Mouse (Mus musculus): ENCODE data around the gene Lpin2. TPM values are rescaled to one million over a fixed set of nuclear protein-coding genes. Genes with fewer than 3 reads are reported as not detected.

The Lpin2 gene
- total and polyA plus RNA-seq, 3 experiments, result 22.4 to 32.1 TPM; not detected in 1

DNA sequence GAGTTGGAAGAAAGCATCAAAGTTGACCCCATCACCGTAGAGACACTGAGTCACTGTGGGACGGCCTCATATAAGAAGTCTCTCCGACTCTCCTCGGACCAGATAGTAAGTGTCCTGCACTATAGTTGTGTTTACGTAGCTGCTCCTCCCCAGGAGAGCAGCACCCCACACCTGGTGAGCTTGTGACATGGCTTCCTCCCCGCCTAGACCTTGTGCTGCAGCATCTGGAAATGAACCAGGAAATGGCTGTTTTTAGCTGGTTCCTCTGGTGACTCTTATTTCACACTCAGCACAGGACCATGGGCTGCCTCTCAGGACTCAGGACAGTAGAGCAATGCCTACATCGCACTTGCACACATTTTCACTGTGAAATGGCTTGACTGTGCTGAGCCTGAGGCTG is 60.3 kb downstream of the Lpin2 start:
- peaks cover 23 to 28% of the 10 kb centered on the region in 2 experiments for H3K36me3 ChIP-seq (ENCODE audit: control insufficient read depth in 1 of 2, insufficient read depth in 2 of 2, low read length in 2 of 2)
- TF ChIP-seq MAX (IDR thresholded peaks at IDR 0.05; ENCODE audit: low read length) (no peak), MAFK (IDR thresholded peaks at IDR 0.05; ENCODE audit: borderline replicate concordance, low read depth, low read length) (no peak), NELFE (IDR thresholded peaks at IDR 0.05; ENCODE audit: low read depth, low read length) (no peak), MXI1 (IDR thresholded peaks at IDR 0.05; ENCODE audit: low read depth, low read length) (no peak), BHLHE40 (IDR thresholded peaks at IDR 0.05; ENCODE audit: borderline replicate concordance, low read depth, low read length) (no peak), EP300 (IDR thresholded peaks at IDR 0.05; ENCODE audit: low read depth in 1 of 2, low read length in 2 of 2) (no peak), POLR2AphosphoS2 (IDR thresholded peaks at IDR 0.05; ENCODE audit: low read length) (no peak), USF1 (IDR thresholded peaks at IDR 0.05; ENCODE audit: low read depth, low read length) (no peak), TBP (IDR thresholded peaks at IDR 0.05; ENCODE audit: low read depth, low read length) (no peak), ELF1 (IDR thresholded peaks at IDR 0.05; ENCODE audit: low read depth, low read length) (no peak), UBTF (IDR thresholded peaks at IDR 0.05; ENCODE audit: borderline replicate concordance, insufficient read depth, low read depth, low read length) (no peak), CHD1 (IDR thresholded peaks at IDR 0.05; ENCODE audit: low read depth, low read length) (no peak), POLR2A (IDR thresholded peaks at IDR 0.05; ENCODE audit: control insufficient read depth in 1 of 2, insufficient read depth in 1 of 2, low read depth in 1 of 2, low read length in 2 of 2, poor library complexity in 1 of 2) (no peak), USF2 (IDR thresholded peaks at IDR 0.05; ENCODE audit: borderline replicate concordance in 1 of 2, insufficient read depth in 1 of 2, low read depth in 1 of 2, low read length in 2 of 2) (no peak), KAT2A (conservative IDR thresholded peaks at IDR 0.05; ENCODE audit: low read depth, low read length) (no peak), ZC3H11A (IDR thresholded peaks at IDR 0.05; ENCODE audit: low read depth, low read length) (no peak), NRF1 (IDR thresholded peaks at IDR 0.05; ENCODE audit: insufficient read depth, low read depth, low read length, poor library complexity, severe bottlenecking) (no peak)
- H3K4me3 ChIP-seq (ENCODE audit: control insufficient read depth in 1 of 2, insufficient read depth in 1 of 2, low read depth in 2 of 2, low read length in 2 of 2), result no peak overlapping the region
- H3K9me3 ChIP-seq (replicated peaks; ENCODE audit: insufficient read depth, low read length), result no peaks in the 10 kb centered on the region
- H3K4me1 ChIP-seq (ENCODE audit: control insufficient read depth in 1 of 2, insufficient read depth in 2 of 2, low read length in 2 of 2), result peaks cover 9 to 22% of the 10 kb centered on the region in 2 experiments
- no peak for DNase-seq (ENCODE audit: low read depth, low spot score)
- no peak overlapping the region for H3K9ac ChIP-seq (ENCODE audit: control insufficient read depth, low read depth, low read length, poor library complexity, severe bottlenecking)
- no peaks in the 10 kb centered on the region for H3K79me2 ChIP-seq (ENCODE audit: control insufficient read depth, insufficient read depth, low read length, poor library complexity)
- H3K27me3 ChIP-seq (ENCODE audit: control insufficient read depth in 1 of 2, insufficient read depth in 2 of 2, low read length in 2 of 2), result no peaks in the 10 kb centered on the region
- no peak overlapping the region for H3K27ac ChIP-seq (ENCODE audit: control insufficient read depth, low read depth, low read length)

- H3K4me1 ChIP-seq (ENCODE audit: control insufficient read depth in 1 of 2, insufficient read depth in 2 of 2, low read length in 2 of 2), result no peaks in the 10 kb centered on the region
- H3K79me2 ChIP-seq (ENCODE audit: control insufficient read depth, insufficient read depth, low read length, poor library complexity), result no peaks in the 10 kb centered on the region
- no peak overlapping the region for H3K9ac ChIP-seq (ENCODE audit: control insufficient read depth, low read depth, low read length, poor library complexity, severe bottlenecking)
- no peak for DNase-seq (ENCODE audit: low read depth, low spot score)
- H3K9me3 ChIP-seq (replicated peaks; ENCODE audit: insufficient read depth, low read length), result no peaks in the 10 kb centered on the region
- H3K4me3 ChIP-seq (ENCODE audit: control insufficient read depth in 1 of 2, insufficient read depth in 1 of 2, low read depth in 2 of 2, low read length in 2 of 2), result no peak overlapping the region
- no peak overlapping the region for H3K27ac ChIP-seq (ENCODE audit: control insufficient read depth, low read depth, low read length)
- TF ChIP-seq POLR2AphosphoS5 (IDR thresholded peaks at IDR 0.05; ENCODE audit: borderline replicate concordance, low read depth, low read length), result no peak
- no peak for TF ChIP-seq GABPA (IDR thresholded peaks at IDR 0.05; ENCODE audit: low read depth, low read length)
- no peak for TF ChIP-seq NRF1 (IDR thresholded peaks at IDR 0.05; ENCODE audit: insufficient read depth, low read depth, low read length, poor library complexity, severe bottlenecking)
- TF ChIP-seq POLR2A (IDR thresholded peaks at IDR 0.05; ENCODE audit: control insufficient read depth in 1 of 2, insufficient read depth in 1 of 2, low read depth in 1 of 2, low read length in 2 of 2, poor library complexity in 1 of 2), result no peak
- TF ChIP-seq MAZ (IDR thresholded peaks at IDR 0.05; ENCODE audit: low read depth, low read length), result no peak
- TF ChIP-seq RCOR1 (IDR thresholded peaks at IDR 0.05; ENCODE audit: low read depth, low read length), result no peak
- no peak for TF ChIP-seq GATA1 (IDR thresholded peaks at IDR 0.05; ENCODE audit: low read depth, low read length)
- no peak for TF ChIP-seq CHD2 (IDR thresholded peaks at IDR 0.05; ENCODE audit: low read length)
- no peak for TF ChIP-seq MEF2A (IDR thresholded peaks at IDR 0.05; ENCODE audit: extremely low read depth, insufficient replicate concordance, low read depth, low read length, poor library complexity, severe bottlenecking)
- no peak for TF ChIP-seq ZNF384 (IDR thresholded peaks at IDR 0.05; ENCODE audit: low read depth, low read length)
- no peak for TF ChIP-seq USF2 (IDR thresholded peaks at IDR 0.05; ENCODE audit: borderline replicate concordance in 1 of 2, insufficient read depth in 1 of 2, low read depth in 1 of 2, low read length in 2 of 2)
- H3K27me3 ChIP-seq (ENCODE audit: control insufficient read depth in 1 of 2, insufficient read depth in 2 of 2, low read length in 2 of 2), result no peaks in the 10 kb centered on the region
- peaks cover 0 to 22% of the 10 kb centered on the region in 2 experiments; a peak in 2 of 4 replicates for H3K36me3 ChIP-seq (ENCODE audit: control insufficient read depth in 1 of 2, insufficient read depth in 2 of 2, low read length in 2 of 2)
These were observed 62.8 kb downstream of the Lpin2 start for GRCm38 (mm10) chr17:71245133-71245532.
